Mouse (Mus musculus) small intestine, adult 2 months (tissue): ENCODE data around the gene Mrpl38.

Source experiments
- CTCF ChIP-seq: fragments of 200-500 bp; IDR thresholded peaks from 2 replicates; pipeline ENCODE4 v1.5.1; 2012; ENCODE audit warnings: low read depth, mild to moderate bottlenecking, control low read depth, inconsistent platforms, low read length, moderate library complexity, mixed read lengths; ENCODE audit not compliant: insufficient replicate concordance, insufficient read length; ENCODE audit errors: extremely low read depth
- POLR2A ChIP-seq: fragments of 200-500 bp; IDR thresholded peaks from 2 replicates; pipeline ENCODE4 v1.6.1; 2012; ENCODE audit warnings: low read depth, mild to moderate bottlenecking, control low read depth, inconsistent platforms, low read length, moderate library complexity

DNA sequence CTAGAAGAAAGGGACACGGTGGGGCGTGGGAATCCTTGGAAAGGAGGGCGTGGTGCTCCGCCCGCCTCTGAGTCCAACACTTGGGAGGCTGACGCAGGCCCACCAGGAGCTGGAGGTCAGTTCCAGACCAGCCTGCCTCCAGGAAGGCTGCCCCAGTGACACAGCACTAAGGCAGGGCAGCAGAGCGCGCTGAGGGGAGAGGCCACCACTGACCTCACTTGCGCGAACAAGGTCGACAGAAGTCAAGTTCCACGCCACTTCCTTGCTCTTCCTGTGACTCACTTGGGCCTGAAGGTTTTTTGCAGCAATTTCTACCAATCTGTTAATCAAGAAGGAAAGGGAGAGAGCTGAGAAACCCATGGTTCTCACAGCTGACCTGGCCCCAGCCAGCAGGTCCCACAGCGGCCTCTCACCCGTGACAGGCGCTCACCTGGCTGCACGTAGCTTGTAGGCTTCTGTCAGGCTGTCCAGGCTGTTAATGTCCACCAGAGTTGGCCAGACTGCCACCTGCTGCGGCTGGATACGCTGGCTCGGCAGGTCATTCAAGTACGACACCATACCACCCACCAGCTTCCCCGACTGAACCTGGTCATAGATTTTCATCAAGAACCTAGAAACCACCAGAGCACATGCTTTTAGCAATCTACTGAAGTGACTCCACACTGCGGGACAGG, 36.2 kb upstream of the Mrpl38 start:
- TF ChIP-seq CTCF (no peak), POLR2A (no peak)
